Mouse (Mus musculus) CD4-positive, CD25-positive, alpha-beta regulatory T cell, adult 9 weeks (primary cell): ENCODE data around the gene 4921509C19Rik. TPM values are rescaled to one million over a fixed set of nuclear protein-coding genes. Genes with fewer than 3 reads are reported as not detected.

ENCODE experiments used
- polyA plus RNA-seq: library from polyadenylated mRNA; unstranded; fragments of 100-300 nt; shearing (Covaris generic); gene quantifications from one replicate; pipeline ENCODE4 v1.2.1, GENCODE M21; 2017

4921509C19Rik gene
- polyA plus RNA-seq = not detected

DNA sequence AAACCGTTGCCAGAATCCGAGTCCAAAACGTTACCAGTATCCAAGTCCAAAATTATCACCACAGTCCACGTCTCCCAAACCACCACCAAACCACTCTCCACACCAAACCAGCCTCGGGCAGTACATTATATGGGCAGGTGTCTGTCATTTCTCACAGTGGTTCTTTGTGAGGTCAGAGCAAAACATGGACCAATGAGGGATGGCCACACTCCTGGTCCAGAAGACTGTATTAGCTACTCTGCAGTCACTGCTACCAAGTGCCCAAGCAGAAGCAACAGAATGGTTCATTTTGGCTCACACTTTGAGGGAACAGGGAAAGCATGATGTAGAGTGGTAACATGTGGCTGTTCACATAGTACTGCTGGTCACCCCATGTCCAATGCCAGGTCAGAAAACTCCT lies at the start of gene 4921509C19Rik:
Gene 4921509C19Rik (minus strand): TSS at position 101 of the 400 bp plus-strand sequence.

DNA sequence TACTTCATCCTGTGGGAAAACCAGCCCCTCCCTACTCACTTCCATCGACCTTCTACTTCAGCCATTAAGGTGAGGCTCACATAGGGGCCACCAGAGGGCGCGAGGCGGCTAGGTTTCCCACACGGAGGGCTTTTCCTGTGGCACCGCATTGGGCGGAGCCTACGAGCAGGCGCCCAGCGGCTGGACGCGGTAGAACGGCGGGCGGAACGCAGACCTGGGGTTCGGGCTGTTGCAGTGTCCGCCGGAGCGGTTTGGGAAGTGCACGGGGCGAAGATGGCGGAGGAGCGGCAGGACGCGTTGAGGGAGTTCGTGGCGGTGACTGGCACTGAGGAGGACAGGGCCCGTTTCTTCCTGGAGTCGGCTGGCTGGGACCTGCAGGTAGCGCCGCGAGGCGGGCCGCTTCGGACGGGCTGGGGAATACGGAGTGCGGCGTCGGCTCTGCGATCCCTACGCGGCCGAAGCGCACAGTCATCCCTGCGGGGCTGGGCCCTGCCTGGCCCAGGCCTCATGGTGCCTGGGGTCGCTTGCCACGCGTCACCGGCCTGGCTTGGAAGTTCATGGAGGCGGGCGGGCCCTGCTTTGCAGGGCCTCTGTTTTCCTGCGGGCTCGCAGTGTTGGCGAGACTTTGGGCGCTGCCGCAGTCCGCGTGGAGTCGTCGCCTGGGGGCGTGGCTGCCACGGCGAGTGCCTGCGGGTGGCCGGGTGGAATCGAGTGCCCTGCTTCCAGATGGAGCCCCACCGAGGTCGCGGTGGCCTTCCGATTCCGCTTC lies 18.3 kb upstream of the 4921509C19Rik start, which contains the start of gene Nsfl1c:
Gene Nsfl1c (plus strand): TSS at position 148 of the 769 bp plus-strand sequence.

Other genes with a start within 250 kb of the 4921509C19Rik start
- gene Nsfl1c, start 18.0 kb upstream of the 4921509C19Rik start, polyA plus RNA-seq = 178 TPM
- 135 TPM for gene Fkbp1a, start 66.3 kb upstream of the 4921509C19Rik start, polyA plus RNA-seq
- 76.5 TPM for gene Sdcbp2, start 96.5 kb upstream of the 4921509C19Rik start, polyA plus RNA-seq
- not detected for gene Snph, start 156.4 kb upstream of the 4921509C19Rik start, polyA plus RNA-seq
- not detected for gene Rad21l, start 192.4 kb upstream of the 4921509C19Rik start, polyA plus RNA-seq
- 0.26 TPM for gene Tmem74b, start 225.9 kb upstream of the 4921509C19Rik start, polyA plus RNA-seq